Mouse (Mus musculus): ENCODE results near the gene Exosc9.

Gene Exosc9

DNA sequence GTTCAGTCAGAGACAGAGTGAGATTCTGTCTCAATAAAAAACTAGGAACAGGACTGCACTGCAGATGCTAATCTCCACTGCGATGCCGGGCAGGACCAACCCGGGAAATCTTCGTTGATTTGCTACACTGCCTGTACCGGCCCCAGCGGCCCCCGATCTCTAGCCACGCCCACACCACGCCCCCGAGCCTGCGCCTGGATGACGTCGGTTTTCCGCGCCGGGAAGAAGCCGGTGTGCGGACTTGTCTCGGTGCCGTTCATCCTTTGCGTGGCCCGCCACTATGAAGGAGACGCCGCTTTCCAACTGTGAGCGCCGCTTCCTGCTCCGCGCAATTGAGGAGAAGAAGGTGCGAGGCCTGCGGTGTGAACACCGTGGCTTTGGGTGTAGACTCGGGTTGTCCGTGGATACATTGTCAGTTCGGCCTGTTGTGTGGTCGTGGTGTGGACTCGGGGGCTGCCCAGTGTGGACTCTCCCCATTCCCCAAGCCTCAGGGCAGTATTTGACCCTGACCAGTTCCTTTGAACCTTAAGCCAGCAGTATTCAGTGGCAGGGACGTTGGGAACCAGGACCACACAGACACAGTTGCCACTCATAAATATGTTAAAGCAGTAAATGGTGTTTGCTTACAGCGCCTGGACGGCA lies at the start of gene Exosc9:
TSS of gene Exosc9 (plus strand) at position 201 of the 642 bp plus-strand sequence.
- DNase-seq: peak; percentile 96

DNA sequence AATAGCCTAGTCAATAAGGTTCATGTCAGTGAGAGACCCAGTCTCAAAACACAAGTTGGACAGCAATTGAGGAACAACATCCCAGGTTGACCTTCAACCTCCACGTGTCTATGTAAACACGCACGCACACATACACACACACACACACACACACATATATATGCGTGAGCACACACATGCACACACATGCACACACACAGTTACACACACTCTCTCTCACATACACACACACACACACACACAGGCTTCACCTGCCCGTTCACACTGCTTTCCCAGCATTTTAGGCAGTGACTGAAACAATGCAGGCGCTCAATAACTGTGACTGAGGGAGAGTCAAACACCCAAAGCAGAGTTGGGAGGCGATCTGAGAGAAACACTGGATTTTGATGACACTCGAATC lies 47.1 kb upstream of the Exosc9 start:
- no peak for DNase-seq

DNA sequence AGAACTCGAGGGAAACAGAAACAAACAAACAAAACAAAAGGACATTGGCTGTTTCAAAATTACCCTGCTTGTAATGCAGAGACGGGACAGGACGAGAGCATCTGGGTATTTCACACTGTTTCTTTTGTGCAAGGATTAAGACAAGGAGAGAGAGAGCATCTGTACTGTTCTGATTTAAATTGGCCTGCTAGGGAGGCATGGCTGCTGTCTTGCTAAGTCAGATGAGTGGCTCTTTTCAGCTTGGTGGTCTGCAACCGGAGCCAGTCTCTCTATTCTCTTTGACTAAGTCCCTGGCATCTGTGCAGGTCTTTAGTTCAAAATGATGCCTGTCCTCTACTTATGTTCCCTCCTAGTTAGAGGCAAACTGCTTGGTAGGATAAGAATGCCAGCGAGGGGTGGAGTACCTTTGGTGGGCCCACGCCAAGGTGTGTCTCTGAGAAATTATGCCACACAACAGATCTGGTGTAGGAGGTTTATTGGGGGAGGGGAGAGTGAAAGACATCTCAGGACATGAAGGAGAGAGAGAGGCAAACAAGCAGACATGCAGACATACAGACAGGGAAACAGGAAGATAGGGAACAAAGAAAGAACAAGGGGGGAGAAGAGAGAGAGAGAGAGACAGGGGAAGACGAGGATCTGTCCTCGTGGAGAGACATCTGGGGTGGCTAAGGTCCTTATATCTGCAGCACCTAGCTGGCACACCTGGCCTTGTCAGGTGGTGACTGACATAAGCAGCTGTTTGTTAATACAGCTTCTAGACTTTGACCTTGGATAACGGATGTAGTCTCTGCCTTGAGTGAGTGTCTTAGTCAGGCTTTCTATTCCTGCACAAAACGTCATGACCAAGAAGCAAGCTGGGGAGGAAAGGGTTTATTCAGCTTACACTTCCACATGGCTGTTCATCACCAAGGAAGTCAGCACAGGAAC lies 46.3 kb upstream of the Exosc9 start:
- DNase-seq: no peak

DNA sequence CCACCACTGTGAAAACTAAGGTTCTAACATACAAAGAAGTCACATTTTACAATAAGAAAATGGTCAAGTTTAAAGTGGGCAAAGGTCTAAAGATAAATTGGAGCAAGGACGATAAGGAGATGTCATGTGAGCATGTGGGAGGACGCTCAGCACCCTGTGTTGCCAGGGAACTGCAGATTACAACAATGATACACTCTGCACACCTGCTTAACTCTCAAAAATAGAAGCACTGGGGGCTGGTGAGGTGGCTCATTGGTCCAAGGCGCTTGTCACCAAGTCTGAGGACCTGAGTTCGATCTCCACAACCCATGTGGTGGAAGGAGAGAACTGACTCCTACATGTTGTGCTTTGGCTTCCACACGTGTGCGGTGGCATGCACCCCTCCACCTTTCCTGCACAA lies 40.9 kb upstream of the Exosc9 start:
- DNase-seq: no peak

DNA sequence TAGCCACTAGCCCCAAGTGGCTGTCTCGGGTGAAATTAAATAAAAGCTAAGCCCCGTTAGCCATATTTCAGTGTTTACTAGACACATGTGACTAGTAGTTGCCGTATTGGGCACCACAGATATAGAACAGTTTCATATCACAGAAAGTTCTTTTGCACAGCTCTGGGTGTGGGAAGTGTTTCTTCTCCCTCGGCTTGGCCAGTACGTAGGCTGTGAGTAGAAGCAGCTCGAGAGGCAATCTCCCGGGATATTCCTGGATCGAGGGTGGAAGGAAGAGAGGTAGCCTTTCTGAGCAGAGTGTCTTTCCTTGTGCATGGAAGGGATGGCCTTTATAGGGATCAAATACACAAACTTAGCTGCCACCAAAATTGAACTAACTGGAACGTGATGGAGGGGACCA lies 36.2 kb upstream of the Exosc9 start:
- no peak for DNase-seq

DNA sequence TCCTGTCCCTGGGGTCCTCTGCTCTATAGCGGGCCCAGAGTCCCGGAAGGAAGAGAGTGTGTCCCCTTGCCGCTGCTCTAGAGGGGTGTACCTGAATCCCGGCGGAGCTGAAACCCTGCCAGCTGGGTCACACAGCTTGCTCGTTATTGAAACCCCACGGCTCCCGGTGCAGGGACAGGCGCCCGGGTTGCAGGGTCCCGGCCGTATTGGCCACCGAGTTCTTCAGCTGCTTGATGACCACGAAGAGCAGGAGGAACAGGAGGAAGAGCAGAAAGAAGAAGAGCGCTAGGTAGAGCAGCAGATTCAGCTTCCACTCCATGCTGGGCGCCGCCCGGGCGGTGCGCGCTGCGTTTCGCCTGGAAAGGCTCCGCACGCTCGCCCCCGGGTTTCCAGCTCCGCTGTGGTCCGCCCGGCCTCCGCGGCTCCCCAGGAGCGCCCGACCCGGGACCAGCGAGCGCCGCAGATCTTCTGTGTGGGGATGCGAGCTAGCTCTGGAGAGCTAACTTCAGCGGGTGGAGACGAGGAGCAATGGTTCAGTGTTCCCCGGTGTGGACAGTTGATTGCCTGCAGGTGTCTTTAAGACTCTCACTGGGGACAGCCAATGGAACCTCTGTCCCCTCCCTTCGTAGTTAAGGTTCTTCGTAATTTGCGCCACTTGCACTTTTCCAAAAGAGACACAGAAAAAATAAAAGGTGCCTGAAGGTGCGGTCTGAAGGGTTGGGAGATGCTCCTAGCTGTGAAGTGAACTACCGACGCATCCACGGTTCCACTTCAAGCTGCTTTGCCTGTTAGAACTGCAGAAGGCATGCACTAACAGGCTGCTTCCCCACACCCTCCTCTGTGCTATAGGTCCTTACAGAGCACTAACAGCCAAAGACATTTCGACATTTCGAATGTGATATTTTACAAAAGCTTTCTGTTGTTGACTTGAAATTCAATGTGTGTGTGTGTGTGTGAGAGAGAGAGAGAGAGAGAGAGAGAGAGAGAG lies 31.0 kb upstream of the Exosc9 start, which contains the start of gene Gm11549:
TSS of gene Gm11549 (minus strand) at position 741 of the 988 bp plus-strand sequence.
- no peak for DNase-seq

DNA sequence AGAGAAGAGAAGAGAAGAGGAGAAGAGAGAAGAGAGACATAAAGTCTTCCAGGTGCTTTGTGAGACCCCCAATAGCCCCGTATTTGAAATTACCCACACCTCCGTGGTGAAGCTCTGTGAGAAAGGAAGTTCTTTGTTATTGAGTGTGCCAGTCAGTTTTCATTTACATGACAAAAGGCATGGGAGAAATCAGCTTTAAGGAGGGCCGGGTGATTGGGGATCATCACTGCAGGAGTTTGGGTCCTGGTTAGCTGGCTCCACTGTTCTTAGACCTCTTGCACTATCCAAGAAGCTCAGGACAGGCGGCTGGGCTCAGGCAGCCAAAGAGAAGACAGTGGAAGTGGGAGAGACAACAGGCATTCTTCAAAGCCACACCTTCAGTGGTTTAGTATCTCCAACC lies 30.3 kb upstream of the Exosc9 start:
- DNase-seq: no peak

DNA sequence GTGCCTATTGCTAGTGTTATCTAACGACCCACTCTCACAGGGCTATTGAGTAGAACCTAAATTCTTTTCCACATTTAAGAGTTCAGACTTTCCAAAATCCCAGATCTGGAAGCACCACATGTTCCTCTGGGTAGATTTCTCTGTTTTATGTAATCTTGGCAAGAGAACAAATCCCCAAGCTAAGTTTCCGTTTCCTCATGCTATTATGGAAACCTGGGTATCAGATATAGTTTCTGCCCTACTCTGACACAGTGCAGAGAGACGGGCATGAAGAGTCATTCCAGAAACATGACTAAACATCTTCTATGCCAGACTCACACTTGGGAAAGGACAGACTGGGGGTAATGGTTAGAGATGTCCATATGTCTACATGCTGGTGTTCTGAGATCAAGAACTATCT lies 27.9 kb upstream of the Exosc9 start:
- DNase-seq: no peak

DNA sequence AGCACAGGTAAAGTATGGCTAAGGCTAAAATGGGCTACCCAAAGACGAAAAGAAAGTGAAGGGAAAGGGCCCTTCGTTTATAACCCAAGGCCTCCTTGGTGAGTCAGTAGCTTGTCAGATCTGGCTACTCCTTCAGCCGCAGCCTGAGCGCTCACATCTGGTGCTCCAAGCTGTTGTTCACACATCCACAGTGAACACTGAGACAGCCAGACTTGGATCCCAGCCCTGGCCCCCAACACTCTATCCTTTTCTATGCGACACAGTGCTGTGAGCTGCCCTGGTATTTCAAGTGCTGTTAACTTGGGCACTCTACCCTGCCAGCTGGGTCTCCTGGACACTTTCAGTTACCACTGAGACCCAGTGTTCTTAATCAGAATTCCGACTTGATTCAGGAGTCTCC lies 22.1 kb upstream of the Exosc9 start:
- peak; percentile 75 for DNase-seq

DNA sequence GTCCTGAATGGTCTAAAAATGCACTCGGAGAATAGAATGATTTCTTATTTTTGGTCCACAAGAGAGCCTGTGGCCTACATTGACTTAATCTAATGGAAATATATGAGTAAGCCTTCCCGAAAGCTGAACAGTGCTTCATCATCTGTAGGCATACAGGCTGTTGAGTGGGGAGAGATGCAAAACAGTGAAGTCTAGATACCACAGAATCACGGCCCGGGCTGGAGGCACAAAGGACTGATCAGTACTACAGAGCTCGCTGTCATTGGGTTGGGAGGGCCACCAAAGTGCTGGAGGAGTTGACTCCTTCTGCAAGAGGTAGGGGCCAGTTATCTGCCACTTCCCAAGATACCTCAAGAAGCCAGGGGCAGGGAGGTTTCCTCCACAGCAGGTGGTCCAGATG lies 21.6 kb upstream of the Exosc9 start:
- no peak for DNase-seq

DNA sequence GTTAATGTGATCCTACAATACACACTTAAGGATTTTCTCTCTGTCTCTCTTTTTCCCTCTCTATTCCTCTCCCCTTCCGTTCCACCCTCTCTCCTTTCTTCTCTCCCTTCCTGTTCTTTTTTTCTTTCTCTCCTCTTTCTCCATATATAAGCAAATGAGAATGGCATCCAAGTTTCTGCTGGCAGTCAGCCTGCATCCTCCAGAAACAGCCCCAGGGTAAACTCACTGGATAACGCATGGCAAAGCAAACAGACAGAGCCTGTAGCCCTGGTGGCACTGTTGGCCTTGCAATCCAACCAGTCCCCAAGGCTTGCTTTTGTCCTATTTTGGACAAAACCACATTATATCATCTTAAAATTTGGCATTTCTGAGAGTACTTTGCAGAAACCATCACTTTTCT lies 21.2 kb upstream of the Exosc9 start:
- no peak for DNase-seq

DNA sequence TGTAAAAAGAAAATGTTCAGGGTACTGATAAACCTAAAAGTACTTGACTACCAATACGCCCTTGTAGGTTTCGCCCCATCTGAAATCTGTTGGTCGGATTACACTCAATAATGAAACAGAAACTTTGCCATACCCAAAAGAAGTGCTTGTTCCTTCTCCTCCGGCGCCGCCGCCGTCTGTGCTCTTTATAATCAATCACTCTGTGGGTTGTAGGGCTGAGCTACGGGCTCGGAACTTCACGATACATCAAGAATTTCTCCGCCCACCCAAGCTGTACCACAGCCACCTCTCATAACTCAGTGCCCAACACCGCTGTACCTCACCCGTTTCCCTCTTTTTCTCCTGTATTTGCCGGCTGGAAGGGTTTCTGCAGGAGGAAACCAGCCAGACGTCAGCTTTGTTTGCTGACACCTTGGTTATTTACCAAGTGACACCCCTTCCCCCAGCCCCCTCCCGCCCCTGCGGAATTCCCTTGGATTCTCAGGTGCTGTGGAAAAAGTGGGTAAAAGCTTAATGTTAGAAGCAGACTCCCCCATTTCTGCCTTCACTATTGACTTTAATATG lies 20.3 kb upstream of the Exosc9 start:
- no peak for DNase-seq

DNA sequence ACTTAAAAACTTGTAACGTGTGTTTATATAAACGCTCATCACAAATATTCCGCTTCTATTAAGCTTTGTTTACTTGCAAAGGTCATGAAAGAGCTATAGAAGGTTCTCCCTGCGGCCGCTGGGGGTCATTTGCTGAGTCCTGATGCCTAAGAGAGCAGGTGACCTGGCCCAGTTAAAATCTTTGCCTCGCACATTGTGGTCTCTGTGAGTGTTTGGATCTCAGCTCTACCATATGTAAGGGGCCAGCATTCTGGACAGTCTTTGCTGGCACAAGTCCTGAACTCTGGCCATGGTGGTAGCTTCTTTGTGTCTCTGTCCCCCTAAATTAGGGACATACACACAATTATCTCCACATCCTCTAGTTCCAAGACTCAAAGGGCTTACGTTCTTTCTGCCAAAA lies 19.7 kb upstream of the Exosc9 start:
- no peak for DNase-seq

DNA sequence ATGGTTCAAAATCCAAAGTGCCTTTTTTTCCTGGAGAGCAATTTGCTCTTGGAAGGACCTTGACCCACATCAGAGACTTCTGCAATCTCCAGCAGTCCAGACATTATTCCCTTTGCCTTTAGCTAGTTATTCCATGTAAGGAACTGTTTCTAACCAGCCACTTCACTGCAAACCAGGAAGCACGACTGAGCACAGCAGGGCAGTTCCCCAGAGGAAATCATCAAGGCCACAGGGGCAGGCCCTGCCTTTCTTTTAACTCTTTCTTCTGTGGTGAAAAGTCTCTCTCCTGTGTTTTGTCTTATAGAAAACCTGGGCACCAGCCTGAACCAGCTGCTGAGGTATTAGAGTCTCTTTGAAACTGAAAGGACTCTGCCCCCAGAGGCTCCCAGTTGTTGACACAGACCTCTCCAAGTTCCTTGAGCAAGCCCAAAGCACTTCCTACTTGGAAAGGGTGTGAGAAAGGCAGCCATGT lies 19.2 kb upstream of the Exosc9 start:
- DNase-seq: no peak

DNA sequence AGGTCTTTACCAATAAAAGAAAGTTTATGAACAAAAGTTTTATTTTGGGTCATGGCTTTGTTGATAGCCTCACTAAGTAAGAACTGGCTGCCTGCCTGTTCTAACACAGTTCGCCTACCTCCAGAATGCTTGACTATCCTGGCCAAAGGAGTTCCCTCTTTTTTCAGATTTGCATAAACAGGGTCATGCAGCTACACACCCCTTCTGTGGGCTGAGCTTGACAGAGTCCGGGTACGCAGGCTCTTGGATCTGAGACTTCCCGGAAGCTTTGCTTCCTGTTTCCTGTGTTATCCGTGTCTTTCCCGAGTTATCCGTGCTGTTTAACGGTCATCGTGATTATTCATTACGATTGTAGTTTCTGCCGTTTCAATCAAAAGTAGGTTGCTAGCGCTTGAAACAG lies 16.4 kb upstream of the Exosc9 start:
- DNase-seq: no peak

DNA sequence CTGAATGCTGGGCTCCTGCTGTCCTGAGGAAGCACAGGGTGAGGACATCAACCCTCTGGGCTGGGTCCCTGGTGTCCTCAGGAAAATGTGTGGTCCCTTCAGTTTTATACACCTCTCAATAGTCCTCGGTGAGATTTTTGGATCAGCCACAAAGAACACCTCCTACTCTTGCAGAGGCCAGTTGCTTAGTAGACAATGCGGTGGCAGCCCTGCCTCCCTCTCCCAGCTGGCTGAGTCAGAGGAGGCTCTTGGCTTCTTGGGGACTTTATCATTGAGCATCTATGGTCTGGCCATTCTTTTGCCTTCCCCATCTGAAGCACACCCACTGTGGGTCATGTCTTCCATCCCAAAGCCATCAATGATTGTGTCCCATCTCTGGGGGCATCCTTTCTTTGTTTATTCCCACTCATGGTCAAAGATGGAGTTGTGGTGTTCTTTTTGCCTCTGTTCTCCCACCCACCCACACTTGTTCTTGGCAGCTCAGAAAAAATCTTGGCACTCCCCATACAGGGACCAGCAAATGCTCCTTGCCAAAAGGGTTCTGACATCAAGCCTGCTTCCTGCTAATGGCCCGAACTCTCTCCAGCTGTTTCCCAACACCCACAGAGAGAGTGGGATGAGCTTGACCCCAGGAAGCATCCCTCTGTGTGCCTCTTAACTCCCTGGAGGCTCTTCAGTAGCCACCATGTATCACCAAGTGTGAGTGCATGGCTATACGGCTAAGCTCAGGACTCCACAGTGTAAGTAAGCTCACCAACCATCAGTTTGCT lies 14.5 kb upstream of the Exosc9 start:
- no peak for DNase-seq

DNA sequence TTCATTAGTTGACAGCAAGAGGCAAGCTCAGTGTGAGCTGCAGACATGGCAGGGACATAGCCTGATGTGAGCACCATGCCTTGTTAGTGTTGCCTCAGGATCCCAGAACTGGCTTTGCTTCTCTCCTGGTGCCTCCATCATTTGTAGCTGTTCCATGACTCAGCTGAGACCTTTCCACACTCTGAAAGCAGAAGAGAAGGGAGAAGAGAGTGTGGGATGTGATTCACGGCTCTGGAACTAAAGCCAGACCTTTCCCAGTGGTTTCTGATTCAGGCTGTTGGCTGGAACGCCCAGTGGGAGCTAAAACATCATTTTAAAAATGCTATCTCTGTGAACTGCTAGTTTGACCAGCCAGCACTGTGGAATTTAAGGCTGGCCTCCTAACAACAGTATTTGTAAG lies 11.7 kb upstream of the Exosc9 start:
- DNase-seq: no peak

DNA sequence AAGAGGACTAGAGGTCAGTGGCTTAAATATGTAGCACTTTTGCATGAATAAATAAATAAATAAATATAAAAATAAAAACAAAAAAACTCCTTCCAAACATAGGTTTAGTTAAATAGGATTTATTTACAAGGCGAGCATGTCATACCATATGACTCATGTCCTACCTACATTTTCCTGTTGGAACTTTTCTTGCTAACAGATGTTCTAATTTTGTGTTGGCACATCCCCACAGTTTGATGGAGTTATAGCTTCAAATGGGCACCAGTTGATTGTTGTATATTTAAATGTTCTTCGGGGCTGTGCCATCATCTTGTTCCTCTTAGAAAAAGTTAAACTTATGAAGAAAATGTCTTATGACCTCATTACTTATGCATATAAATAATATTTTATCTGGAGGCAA lies 11.0 kb upstream of the Exosc9 start:
- no peak for DNase-seq

DNA sequence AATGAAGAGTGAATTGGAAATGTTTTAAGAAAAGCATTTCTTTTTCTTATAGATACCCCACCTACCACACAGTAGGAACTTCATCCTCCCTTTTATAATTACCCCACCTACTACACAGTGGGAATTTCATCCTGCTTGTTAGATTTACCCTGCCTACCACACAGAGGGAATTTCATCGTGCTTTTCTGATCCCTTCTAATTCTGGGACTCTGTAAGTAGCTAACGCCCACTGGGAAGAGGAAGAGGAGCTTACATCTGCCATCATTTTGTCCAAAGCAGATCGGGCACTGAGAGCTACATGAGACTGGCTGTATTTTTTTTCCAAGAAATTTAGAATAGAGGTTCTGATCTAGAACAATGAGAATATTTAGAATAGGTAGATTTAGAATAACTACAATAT lies 7.4 kb upstream of the Exosc9 start:
- DNase-seq: no peak

DNA sequence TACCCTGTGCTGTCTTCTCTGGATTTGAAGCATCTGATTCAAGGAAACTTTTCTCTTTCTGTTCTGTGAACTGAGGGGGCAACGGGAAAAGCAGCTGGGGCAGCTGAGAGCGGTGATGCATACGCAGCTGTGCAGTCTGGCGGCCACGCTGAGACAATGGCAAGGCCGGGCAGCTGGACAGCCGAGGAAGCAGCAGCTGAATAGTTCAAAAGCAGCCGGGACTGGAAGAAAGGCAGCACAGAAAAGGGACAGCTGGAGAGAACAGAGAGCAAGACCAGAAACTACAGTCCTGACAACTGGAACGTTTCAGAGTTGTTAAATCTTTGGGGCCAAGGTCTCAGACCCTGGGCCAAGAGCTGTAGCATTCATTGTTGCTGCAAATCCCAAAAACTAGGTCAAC lies 1.1 kb upstream of the Exosc9 start:
- peak; percentile 63 for DNase-seq

DNA sequence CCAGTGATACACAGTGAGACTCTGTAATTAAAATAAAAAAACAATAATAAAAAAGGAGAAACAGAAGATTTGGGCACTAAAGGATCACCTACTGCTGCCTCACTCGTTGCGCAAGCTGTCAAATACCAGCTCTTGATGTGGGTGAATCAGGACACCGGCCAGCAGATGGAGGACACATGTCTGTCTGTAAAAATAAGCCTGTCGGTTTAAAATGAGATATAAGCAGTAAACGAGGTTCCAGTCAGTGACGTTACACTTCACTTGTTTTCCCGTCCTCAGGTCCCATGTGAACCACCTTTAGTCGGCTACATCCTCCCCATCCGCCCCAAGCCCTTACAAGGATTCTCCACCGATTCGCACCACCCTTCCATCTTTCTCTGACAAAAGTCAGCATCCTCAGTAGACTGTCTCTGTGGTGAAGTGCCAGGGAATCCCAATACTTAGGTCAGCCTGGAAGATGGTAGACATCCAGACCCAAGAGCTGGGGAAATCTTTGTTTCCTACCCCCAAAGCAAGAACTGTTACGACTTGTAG lies 488 bp upstream of the Exosc9 start:
- peak; percentile 7 for DNase-seq

DNA sequence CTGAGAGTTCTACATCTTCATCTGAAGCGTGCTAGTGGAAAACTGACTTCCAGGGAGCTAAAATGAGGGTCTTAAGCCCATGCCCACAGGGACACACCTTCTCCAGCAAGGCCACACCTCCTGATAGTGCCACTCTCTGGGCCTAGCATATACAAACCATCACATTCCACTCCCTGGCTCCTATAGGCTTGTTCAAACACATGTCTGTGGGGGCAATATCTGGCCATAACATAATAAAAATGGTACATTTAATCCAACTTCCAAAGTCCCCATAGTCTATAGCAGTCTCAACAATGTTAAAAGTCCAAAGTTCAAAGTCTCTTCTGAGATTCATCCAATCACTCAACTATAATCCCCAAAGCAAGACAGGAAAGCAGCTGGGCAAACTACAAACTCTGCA lies 5.2 kb downstream of the Exosc9 start:
- no peak for DNase-seq
